Mouse (Mus musculus) monocyte, adult 5-6 weeks (primary cell): ENCODE measurements around the gene Mcm5. TPM values are rescaled to one million over a fixed set of nuclear protein-coding genes. Genes with fewer than 3 reads are reported as not detected.

Experiments used
- ATAC-seq: fragments of 153-309, 156-312 bp; replicated peaks from 2 replicates; pipeline ENCODE4 v1.8.0; 2017; ENCODE audit warnings: mild to moderate bottlenecking; ENCODE audit not compliant: low TSS enrichment, insufficient number of reproducible peaks, severe bottlenecking, poor library complexity, low FRiP score
- total RNA-seq: library from RNA; stranded (forward); fragments of 200-1000, 200-491, 200-594 nt; gene quantifications from 3 replicates; pipeline ENCODE4 v1.2.3, GENCODE M21; 2017

Mcm5 gene
- total RNA-seq: 28.1 to 55.4 TPM (median 30.7 TPM) in 3 replicates

DNA sequence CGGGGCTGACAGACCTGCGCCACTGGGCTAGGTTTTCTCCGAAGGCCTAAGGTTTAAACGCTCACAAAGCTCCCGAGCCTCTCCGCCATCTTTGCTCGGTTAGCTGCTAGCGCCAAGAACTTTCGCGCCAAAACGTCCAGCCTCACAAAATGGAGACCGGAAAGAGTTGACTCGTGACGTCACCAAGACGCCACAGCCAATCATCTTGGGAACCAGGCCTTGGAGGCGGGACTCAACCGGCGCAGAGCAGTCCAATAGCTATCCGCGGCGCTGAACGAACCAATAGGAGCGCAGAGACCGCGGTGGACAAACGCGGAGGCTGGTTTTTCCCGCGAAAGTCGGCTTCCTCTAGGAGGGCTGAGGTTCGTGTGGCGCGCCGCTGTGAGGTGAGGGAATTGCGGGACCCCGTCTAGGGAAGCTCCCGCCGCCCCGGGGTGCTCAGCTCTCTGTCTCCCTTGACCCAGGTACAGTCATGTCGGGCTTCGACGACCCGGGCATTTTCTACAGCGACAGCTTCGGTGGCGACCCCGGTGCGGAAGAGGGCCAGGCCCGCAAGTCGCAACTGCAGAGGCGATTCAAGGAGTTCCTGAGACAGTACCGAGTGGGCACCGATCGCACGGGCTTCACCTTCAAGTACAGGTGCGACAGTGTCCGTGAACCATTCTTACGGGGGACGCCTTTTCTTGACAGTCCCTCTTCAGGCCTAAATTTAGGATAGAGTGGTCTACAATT lies at the start of gene Mcm5:
Mcm5 (plus strand) TSS at position 334 of the 732 bp plus-strand sequence.
- peak; percentile 98 for ATAC-seq

DNA sequence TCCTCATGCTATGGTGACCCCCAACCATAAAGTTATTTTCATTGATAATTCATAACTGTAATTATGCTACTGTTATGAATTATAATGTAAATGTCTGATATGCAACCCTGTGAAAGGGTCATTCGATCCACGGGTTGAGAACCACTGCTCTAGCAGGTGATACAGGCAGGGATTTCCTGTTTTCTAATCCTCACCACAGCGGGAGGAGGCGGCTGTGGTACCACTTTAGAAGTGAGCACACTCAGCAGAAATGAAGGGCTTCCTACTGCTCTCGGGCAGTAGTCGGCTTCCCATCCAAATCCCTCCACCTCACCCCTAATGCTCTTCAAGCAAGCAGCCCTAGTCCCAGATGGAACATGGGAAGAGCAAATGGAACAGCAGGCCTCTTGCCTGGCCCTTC lies 49.3 kb upstream of the Mcm5 start:
- ATAC-seq: no peak

DNA sequence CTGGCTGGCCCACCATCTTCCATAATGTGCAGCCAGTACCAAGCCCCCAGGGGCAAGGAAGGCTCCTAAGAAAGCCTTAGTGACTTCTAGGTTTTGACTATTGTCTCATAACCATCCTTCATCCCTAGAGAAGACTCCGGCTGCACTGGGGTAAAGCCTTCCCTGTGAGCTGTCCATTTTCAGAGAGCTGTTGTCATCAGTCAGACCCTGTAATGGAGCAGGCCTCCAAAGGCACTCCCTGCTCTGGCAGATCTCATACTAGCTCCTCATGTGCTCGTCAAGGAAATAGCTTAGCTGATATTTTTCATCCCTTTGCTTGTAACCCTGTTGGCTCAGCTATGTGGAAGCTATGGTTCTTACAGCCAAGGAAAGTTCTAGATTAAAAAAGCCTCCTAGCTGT lies 48.6 kb upstream of the Mcm5 start:
- ATAC-seq: no peak

GRCm38 (mm10) chr8:75063290-75063689 lies 46.1 kb upstream of the Mcm5 start:
- ATAC-seq: peak; percentile 16; the same call in 1 of the 2 replicates

DNA sequence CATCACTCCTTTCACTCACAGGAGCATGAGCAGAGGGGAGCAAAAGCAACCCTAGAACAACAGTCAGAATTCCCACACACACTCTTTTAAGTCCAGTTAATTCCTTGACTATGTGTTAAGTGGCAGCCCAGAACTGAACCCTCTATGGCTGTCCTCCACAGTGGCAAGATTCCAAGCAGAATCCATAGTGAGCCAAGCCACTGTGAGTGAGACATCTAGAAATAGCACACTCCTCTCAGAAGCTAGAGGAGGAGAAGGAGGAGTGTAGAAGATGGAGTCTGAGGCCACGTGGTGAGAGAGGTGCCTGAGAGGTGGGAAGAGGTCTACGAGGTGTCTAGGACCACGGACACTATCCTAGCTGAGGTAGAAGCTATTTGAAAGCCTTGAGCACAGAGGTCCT lies 44.6 kb upstream of the Mcm5 start:
- ATAC-seq: no peak

- no peak for ATAC-seq
Measured at GRCm38 (mm10) chr8:75067287-75067686, 42.1 kb upstream of the Mcm5 start.

DNA sequence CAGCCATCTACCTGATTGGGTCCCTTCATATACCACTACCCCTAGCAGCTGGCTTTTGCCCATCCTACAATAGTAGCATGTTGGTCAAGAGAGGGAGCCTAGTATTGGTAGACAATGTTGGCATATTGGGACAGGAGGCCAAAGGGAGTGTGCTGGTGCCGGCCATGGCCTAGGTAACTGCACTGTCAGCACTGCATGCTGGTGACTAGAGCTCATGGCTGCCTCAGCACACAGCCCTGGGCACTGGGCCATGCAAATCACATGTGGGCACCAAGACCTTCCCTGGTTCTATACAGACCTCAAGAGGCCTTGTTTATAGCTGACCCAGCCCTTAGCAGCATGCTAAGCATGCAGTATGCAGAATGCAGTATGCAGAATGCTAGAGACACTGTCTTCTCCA lies 39.1 kb upstream of the Mcm5 start:
- no peak for ATAC-seq

GRCm38 (mm10) chr8:75071627-75072346 lies 37.6 kb upstream of the Mcm5 start:
- ATAC-seq: peak; percentile 65

DNA sequence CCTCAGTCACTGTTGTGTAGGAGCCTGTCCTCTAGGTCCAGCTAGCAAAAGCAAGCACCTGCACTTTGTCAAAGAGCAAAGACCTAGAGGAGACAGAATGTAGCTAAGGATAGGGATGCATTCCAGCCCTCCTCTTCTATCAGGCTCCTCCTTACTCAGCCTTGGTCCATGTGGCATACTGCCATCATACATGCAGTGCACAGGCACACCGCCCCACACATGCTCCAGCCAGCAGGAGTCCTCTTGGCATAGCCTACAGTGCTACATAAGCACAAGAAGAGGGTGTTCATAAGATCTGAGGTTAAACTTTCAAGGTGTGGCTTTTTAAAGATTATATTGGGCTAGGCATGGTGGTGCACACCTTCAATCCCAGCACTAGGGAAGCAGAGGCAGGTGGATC lies 34.5 kb upstream of the Mcm5 start:
- no peak for ATAC-seq

GRCm38 (mm10) chr8:75078215-75078614 lies 31.2 kb upstream of the Mcm5 start:
- ATAC-seq: no peak

DNA sequence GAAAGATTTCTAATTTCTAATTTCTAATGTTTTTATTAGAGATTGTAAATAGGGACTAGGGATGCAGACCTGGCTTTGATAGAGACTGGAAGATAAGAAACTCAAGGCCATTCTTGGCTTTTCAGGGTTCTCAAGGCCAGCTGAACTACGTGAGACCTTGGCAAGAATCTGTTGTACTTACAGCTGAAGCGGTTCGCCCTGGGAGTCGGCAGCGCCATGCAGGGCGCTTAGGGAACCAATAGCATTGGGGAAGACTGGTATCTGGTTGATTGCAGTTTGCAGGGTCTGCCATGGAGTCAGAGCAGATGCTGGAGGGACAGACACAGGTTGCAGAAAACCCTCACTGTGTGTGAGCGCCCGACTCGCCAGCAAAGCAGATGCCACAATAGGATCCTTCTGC lies 30.5 kb upstream of the Mcm5 start:
- no peak for ATAC-seq

GRCm38 (mm10) chr8:75081364-75082040 lies 27.9 kb upstream of the Mcm5 start:
- peak; percentile 46; the same call in 1 of the 2 replicates for ATAC-seq

GRCm38 (mm10) chr8:75082181-75082805 lies 27.1 kb upstream of the Mcm5 start:
- no peak for ATAC-seq

GRCm38 (mm10) chr8:75083846-75084245 lies 25.5 kb upstream of the Mcm5 start:
- ATAC-seq: peak; percentile 66

DNA sequence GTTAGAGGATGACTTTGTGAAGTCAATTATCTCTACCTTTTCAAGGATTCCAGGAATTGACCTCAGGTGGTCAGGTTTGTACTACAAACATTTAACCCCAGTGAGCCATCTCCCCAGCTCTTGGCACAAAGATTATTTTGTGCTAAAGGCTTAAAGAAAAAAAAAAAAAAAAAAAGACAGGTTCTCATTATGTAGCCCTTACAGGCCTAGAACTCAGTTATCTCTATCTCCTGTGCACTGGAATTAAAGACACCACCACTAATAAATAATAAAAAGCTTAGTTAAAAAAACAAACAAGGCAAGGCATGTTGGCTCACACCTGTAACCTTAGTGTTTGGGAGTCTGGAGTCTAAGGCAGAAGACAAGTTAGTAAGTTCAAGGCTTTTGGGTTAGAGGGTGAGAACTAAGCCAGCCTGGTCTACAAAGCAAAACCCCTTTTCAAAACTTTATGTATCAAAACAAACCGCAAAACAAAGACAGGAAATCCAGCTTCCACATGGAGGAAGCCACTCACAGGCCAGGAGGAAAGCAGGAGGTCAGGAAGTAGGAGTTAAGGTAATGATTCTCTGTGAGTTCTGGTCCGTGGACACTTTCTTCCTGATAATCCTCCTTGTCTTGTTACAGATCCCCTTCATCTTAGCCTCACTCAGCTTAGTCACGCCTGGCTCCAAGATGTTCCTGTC lies 24.8 kb upstream of the Mcm5 start:
- ATAC-seq: no peak

DNA sequence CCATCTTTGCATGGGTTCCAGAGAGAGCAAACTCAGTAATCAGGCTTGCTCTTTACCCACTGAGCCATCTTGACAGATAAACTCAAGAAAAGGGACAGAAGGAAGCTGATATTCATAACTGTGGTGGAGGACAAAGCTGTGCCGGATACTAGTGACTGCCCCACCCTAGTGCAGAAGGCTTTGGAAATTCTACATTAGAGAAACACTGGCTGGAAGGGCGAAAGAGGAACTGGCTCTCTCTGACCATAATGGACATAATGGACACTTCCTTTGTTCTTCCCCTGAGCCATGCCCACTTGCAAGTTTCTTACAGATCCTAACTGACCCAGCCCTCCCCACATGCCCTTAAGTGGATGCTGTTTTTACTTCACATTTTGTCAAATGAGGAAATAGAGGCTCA lies 23.4 kb upstream of the Mcm5 start:
- ATAC-seq: peak; percentile 65

DNA sequence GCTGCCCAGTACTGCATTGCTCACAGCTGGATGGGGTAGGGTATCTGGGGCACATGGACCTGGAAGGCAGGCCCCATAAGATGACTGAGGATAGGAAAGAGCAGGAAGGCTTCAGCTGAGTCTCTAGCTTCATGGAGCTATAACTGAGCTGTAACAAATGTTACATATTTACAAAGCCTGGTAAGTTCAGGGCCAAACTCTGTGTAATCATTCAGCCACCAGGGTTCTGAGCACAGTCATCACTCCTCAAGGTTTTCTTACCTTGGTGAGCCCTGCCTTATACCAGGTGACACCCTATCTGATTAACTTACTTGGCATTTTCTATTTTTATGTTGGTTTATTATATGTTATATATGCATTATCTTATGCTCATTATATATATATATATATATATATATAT lies 22.2 kb upstream of the Mcm5 start:
- no peak for ATAC-seq

DNA sequence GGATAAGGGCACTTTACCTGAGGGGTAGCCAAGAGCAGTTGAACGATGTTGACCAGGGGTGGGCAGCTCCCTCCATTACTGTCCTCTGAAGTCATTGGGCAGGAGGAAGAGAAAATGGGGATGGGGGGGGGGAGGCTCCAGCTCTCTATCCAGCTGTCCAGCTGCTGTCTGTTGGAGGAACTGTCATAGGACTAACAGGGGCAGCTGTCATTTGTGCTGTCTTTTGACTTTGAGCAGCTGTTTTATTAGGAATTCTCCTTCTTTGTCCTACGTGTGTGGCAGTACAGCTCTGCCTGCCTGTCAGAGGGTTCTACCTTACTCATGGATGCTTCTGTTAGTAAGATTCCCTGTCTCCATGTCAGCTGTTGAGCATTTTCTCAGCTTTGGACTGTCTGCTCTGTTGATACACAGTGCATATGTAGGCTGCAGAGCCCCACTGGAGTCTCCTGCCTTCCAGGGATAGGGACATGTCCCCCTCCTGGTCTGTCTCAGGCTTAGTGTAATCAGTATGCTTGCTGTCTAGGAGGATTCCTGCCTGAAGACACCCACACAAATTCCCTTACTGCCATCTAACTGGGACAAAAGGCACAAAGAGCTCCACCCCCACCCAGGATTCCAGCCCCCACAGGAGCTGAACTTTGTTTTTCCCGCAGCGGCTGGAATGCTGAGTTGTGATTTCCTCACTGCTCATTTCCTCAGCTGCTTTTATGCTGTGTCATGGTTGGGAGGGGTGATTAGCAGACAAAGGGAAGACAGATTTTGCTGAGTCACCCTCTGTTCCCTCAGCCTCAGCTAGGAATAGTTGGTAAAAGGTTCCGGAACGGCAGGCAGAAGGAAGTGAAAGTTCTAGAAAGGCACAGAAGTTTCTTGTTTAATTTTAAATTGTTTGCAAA lies 20.1 kb upstream of the Mcm5 start:
- ATAC-seq: peak; percentile 53
